Mouse (Mus musculus): ENCODE measurements around the gene Tmem269.

Tmem269 gene

GRCm38 (mm10) chr4:119218169-119218568 lies at the start of gene Tmem269:
TSS of gene Tmem269 (minus strand) at chr4:119218217.
- no peak for DNase-seq (ENCODE audit: low read depth, low spot score)

DNA sequence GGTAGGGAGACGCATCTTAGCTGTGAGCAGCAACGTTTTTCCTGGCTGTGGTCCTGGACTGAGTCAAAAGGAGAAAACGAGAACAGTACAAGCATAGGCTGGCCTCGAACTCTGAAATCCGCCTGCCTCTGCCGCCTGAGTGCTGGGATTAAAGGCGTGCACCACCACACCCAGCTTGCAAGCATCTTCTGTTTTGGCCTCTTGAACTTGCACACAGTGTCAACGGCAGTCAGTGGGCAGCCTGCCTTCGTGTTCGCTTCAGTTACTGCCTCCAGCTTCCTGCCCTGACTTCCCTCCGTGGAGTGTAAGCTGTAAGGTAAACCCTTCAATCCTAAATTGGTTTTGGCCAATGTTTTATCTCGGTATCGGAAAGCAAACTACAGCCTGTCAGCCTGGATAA lies 48.6 kb upstream of the Tmem269 start:
- DNase-seq (ENCODE audit: low read depth, low spot score) = no peak

- no peak for DNase-seq (ENCODE audit: low read depth, low spot score)
These were observed 45.4 kb upstream of the Tmem269 start for GRCm38 (mm10) chr4:119263459-119263858.

DNA sequence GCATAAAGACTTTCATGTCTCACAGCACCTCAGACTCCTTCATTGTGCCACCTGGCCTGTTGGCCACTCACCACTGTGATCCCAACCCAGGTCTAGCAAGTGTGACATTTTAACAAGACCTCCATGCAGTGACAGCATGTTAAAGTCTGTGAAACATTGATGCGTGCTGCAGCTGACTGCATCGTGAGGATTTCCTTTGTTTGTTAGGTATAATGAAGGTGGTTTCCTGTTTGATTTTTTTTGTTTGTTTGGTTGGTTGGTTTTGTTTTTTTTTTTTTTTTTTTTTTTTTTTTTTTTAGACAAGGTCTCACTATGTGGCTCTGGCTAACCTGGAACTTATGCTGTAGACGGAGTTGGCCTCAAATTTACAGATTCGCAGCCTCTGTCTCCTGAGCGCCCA lies 44.5 kb upstream of the Tmem269 start:
- DNase-seq (ENCODE audit: low read depth, low spot score) = no peak

- DNase-seq (ENCODE audit: low read depth, low spot score) = no peak
These were observed 43.2 kb upstream of the Tmem269 start for GRCm38 (mm10) chr4:119261087-119261713.

- DNase-seq (ENCODE audit: low read depth, low spot score) = no peak
These were observed 41.6 kb upstream of the Tmem269 start for GRCm38 (mm10) chr4:119259344-119260254.

- DNase-seq (ENCODE audit: low read depth, low spot score) = no peak
These were observed 39.1 kb upstream of the Tmem269 start for GRCm38 (mm10) chr4:119257083-119257482.

DNA sequence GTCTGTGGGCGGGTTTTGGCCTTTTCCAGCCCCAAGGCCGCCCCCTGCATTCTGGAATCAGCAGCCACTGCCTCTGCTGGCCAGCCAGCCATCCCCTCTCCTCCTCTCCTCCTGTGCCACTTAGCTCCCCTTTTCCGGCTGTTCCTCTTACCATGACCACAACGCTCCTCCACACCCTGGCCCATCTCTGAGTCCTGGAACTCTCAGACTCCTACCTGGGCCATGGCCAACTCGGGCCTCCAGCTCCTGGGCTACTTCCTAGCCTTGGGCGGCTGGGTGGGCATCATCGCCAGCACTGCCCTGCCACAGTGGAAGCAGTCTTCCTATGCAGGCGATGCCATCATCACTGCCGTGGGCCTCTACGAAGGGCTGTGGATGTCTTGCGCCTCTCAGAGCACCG lies 37.3 kb upstream of the Tmem269 start, which contains the start of gene Cldn19:
Gene Cldn19 (plus strand): TSS at position 64 of the 400 bp plus-strand sequence.
- no peak for DNase-seq (ENCODE audit: low read depth, low spot score)

DNA sequence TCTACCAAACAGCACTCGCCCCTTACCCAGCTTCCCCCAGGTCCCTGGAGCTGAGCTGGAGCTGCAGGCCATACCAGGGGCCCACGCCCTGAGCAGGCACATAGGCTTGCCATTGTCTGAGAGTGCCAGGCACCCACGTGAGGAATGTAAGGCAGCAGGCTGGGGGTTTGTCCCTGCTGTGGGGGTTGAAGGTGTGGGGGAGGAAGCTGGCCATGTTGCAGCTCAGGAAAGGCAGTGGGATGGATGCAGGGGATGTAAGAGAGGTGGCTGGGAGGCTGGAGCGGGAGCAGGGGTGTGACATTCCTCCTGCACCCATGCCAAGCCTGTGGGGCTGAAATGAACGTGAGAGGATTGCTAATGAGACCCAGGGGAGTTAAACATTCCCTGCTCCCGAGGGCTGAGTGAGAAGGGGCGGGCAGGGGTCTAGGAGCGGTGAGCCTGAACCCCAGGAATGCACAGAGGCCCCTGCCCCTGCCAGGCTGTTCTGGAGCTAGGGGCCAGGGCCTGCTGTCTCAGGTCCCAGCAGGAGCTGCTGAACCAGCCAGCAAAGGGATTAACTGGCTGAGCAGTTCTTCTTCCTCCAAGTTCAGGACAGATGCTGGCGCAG lies 36.1 kb upstream of the Tmem269 start:
- DNase-seq (ENCODE audit: low read depth, low spot score) = no peak

DNA sequence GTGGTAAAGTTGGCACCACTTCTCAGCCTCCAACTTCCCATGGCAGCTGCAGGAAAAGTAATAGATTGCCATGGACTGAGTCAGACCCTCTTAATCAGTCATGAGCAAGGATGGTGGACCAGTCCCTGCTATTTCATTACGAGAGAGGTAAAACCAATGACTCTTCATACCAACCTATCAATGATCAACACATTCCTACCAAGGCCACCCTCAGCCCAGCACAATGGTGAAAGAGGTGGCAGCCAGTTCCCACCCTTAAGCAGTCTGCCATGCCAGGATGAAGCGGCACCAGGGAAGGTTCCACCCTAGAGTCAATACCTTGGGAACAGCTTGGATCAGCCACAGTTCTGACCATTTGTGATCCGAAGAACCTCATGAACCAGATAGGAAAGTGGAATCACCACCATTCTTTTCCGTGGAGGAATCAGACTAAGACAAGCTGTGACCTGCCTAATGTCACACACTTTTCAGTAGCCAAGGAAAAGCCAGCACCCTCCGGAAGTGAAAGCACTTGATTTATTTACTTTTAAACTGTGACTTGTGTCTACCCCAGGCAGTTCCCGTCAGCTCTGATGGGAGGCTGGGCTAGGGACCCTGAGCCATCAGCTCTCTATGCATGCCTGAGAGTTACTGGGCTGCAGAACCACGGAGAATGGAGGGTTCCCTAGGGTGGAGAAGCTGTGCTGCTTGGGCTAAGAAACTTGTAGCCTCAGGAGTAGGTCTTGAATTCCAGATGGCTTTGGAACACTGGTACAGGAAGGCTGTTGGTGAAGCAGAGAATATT lies 34.2 kb upstream of the Tmem269 start:
- no peak for DNase-seq (ENCODE audit: low read depth, low spot score)

- no peak for DNase-seq (ENCODE audit: low read depth, low spot score)
These were observed 30.5 kb upstream of the Tmem269 start for GRCm38 (mm10) chr4:119248407-119248965.

DNA sequence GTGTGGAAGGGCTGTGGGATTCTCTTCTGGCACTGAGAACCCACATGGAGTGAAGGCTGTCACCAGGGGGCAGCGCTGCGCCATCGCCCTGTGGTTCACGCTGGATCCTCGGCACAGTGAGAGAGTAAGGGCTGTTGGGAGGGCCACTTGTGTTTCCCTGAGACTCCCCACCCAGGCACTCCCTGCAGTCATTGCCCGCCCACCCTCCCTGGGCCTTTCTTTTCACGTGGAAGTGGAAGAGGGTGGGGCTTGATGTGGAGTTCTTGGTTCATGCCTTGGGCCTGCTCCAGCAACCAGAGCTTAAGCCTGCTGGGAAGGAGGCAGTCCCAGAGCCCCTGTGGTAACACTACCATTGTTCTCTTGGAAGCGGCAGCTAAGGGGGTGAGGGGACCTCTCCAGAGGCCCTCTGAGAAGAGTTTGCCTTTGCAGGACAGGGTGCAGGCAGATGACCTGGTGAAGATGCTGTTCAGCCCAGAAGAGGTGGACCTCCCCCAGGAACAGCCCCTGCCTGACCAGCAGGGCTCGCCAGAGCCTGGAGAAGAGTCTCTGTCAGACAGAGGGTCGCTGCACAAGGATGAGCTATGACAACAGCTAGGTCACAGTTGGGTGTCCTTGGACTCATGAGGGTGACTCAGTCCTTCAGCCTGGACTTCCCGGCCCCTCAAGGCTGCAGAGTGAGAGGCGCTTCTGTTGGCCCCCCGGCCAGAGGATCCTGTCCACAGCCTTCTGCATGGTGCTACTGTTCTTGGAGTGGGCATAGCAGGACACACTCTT lies 29.6 kb upstream of the Tmem269 start:
- DNase-seq (ENCODE audit: low read depth, low spot score) = peak; percentile 83

DNA sequence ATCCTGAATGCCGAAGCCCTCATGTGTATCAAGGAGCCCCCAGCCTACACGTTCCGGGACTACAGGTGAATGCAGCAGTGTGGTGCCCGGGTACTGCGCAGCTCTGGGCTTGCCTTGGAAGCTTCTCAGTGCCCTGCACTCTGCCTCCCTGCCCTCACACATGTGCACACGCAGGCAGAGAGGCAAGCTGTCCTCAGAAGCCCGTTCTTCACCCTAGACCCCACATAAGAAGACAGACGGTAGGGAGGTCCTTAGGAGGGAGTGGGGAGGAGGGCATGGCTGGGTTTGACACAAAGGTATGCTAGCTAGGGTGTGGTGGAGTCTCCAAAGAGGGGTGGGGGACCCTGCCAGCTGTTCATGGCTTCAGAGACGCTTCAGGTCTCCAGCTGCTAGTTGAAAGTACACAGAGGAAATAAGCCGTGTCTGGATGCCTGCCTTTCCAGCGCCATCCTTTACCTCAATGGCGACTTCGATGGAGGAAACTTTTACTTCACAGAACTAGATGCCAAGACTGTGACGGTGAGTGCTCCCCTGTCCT lies 28.7 kb upstream of the Tmem269 start:
- no peak for DNase-seq (ENCODE audit: low read depth, low spot score)

DNA sequence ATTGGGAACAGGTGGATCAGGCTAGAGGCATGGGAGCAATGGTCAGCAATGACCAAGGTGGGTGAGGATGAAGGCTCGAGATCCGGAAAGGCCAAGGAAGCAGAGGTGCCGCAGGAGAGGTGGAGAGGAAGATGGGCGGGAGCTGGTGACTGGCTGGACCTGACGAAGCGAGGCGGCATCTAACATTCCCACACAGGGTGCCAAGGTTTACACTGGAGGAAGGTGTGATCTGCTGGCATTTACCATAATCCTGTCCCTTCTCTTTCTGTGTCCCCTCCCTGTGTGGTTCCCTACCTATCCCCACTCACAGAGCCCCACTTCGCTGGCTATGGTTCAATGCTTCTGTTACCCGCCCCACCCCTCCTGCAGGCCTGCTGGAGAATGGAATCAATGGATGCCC lies 27.9 kb upstream of the Tmem269 start:
- DNase-seq (ENCODE audit: low read depth, low spot score) = no peak

GRCm38 (mm10) chr4:119245556-119245955 lies 27.5 kb upstream of the Tmem269 start:
- no peak for DNase-seq (ENCODE audit: low read depth, low spot score)

DNA sequence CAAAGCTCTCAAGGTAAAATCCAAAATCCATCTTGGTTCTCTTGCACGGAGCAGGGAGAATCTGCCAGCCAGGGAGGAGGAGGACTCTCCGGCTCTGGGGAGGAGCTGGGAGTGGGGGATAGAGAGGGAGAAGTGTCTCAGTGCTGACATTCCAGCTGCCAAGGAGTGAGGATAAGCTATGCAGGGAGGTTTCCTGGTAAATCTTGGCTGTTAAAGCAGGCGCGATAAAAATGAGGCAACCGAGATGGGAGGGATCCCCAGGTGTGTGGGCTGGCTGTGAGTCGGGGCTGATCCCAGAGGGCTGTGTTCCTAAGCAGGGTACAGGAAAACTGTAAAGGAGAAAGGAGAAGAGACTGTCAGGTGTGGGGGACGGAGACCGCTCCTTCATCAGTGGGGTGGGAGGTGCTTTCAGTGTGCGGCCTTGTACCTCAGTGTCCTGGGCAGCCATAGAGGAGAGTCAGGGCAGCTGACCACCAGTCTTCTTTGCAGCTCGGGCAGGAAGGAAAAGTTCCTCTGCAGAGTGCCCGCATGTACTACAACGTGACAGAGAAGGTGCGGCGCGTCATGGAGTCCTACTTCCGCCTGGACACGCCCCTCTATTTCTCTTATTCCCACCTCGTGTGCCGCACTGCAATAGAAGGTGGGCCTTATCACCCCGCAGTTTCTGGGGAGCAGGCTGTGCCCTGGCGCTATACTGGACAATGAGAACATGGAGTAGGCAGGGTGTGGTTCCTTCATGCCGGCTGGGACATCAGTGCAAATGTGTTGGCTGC lies 26.6 kb upstream of the Tmem269 start:
- no peak for DNase-seq (ENCODE audit: low read depth, low spot score)

DNA sequence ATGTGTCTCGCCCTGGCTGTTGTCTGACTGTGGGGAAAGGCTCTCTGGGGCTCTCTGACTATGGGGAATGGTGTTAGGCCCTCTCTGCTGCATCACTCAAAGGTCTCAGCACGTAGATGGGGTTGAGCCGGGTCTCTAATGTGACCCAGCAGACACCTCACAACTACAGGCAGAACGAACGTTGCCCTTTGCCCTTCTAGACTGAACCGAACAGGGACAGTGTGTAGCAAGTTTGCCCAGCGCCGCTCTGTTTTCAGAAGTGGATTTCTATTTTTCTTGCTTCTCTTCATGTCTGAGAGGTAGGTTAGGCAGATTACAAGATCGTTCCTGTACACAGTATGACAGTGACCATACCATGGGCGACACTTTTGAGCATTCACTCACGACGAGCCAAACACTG lies 24.6 kb upstream of the Tmem269 start:
- DNase-seq (ENCODE audit: low read depth, low spot score) = no peak

DNA sequence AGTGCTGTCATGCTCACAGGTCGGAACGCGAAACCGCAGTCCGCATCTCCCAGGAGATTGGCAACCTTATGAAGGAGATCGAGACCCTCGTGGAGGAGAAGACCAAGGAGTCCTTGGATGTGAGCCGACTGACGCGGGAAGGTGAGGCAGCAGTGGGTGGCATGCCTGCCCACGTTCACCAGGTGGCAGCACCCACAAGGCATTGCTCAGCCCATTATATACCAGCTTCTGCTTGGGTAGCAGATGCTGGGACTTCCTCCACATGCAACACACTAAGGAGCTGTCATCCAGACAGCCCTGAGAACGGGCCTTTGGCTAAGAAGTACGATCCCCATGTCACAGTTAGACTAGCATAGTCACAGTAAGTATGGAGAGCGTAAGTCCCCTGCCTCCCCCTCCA lies 23.6 kb upstream of the Tmem269 start:
- DNase-seq (ENCODE audit: low read depth, low spot score) = peak; percentile 23

DNA sequence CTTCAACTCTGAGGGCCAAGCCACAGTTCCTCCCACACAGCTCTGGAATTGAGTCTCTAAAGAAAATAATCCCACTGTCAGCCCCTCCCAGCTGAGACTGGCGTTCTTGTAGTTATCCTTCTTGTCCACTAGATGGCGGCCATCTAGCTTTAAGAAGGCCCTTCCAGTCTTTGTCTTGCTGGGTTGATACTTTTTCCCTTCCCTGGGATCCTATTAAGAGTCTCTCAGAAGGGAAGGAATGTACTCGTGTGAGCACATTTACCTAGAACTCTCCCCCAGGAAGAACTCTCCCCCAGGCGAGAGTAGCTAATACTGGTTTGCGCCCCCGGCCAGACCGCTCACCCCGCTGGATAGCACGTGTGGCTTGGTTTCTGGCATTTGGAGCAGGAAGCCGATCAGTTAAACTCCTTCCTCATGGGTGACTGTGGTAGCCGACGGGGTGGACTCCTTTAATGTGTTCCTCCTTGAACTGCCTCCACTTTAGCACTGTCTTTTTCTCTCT lies 21.2 kb upstream of the Tmem269 start:
- DNase-seq (ENCODE audit: low read depth, low spot score) = peak; percentile 83
